Mouse (Mus musculus) liver, adult 2 months (tissue): ENCODE data around the gene Olfr49. TPM values are rescaled to one million over a fixed set of nuclear protein-coding genes. Genes with fewer than 3 reads are reported as not detected.

Experiments
- DNase-seq: peaks from one replicate; pipeline ENCODE4 v3.0.0-alpha.2; 2011; ENCODE audit warnings: low read depth, low spot score; ENCODE audit errors: extremely low read depth
- H3K27ac ChIP-seq: fragments of 200-500 bp; replicated peaks from 2 replicates; pipeline ENCODE4 v1.5.1; 2012; ENCODE audit warnings: low read depth, mild to moderate bottlenecking, control low read depth, inconsistent platforms, low read length; ENCODE audit not compliant: insufficient read depth
- H3K27me3 ChIP-seq: fragments of 200-500 bp; 2 replicates; pipeline ENCODE4 v1.6.1; 2012; ENCODE audit warnings: mild to moderate bottlenecking, moderate library complexity, low read length, inconsistent platforms; ENCODE audit not compliant: control insufficient read depth, insufficient read depth
- H3K36me3 ChIP-seq: fragments of 200-500 bp; 2 replicates; pipeline ENCODE4 v1.6.1; 2012; ENCODE audit warnings: low read length, inconsistent platforms; ENCODE audit not compliant: control insufficient read depth, insufficient read depth
- H3K4me1 ChIP-seq: fragments of 200-500 bp; 2 replicates; pipeline ENCODE4 v1.6.1; 2011; ENCODE audit warnings: low read length; ENCODE audit not compliant: control insufficient read depth, insufficient read depth
- H3K4me3 ChIP-seq: fragments of 200-500 bp; 2 replicates; pipeline ENCODE4 v1.5.1; 2011; ENCODE audit warnings: low read depth, mild to moderate bottlenecking, control low read depth, low read length, moderate library complexity; ENCODE audit not compliant: insufficient read depth
- H3K79me2 ChIP-seq: fragments of 200-500 bp; 2 replicates; pipeline ENCODE4 v1.6.1; 2012; ENCODE audit warnings: inconsistent platforms, mild to moderate bottlenecking, low read length, moderate library complexity; ENCODE audit not compliant: control insufficient read depth, insufficient read depth
- H3K9ac ChIP-seq: fragments of 200-500 bp; 2 replicates; pipeline ENCODE4 v1.6.1; 2012; ENCODE audit warnings: low read depth, mild to moderate bottlenecking, control low read depth, inconsistent platforms, low read length
- CTCF ChIP-seq: fragments of 200-500 bp; IDR thresholded peaks from 2 replicates; pipeline ENCODE4 v1.5.1; 2011; ENCODE audit warnings: low read depth, low read length, control low read depth
- POLR2A ChIP-seq: fragments of 200-500 bp; IDR thresholded peaks from 2 replicates; pipeline ENCODE4 v1.6.1; 2011; ENCODE audit warnings: low read length, control low read depth; ENCODE audit not compliant: insufficient read depth; ENCODE audit errors: extremely low read depth
- WGBS: fragments of 180-500 bp; shearing (Covaris S2); methylation state at CpG from one replicate; pipeline ENCODE4 v1.1.7; 2018; 5-methylcytosine and 5-hydroxymethylcytosine counted together
- polyA plus RNA-seq: library from polyadenylated mRNA; depleted of rRNA; stranded (reverse); fragments of >200 nt; gene quantifications from 2 replicates; pipeline ENCODE4 v1.2.3, GENCODE M21; 2012
- total RNA-seq: library from RNA; depleted of rRNA; stranded (reverse); fragments of >200 nt; gene quantifications from 2 replicates; pipeline ENCODE4 v1.2.3, GENCODE M21; 2014

Olfr49 gene
- total and polyA plus RNA-seq, 2 experiments = not detected

- DNase-seq = no peak
- 82% methylated on average over 4 of the region's 4 CpGs for WGBS
- TF ChIP-seq POLR2A (no peak), CTCF (no peak)
- Histone ChIP-seq H3K36me3 (peaks cover 7% of the 10 kb centered on the region), H3K9ac (no peak overlapping the region), H3K4me3 (no peak overlapping the region), H3K27me3 (no peaks in the 10 kb centered on the region), H3K27ac (no peak overlapping the region), H3K4me1 (peaks cover 11% of the 10 kb centered on the region), H3K79me2 (peaks cover 42% of the 10 kb centered on the region)
Measured at GRCm38 (mm10) chr14:54250122-54250521, 34.6 kb downstream of the Olfr49 start.

GRCm38 (mm10) chr14:54249326-54249725, 35.4 kb downstream of the Olfr49 start:
- TF ChIP-seq CTCF = no peak
- TF ChIP-seq POLR2A = no peak
- H3K79me2 ChIP-seq = peaks cover 42% of the 10 kb centered on the region
- H3K4me3 ChIP-seq = no peak overlapping the region
- H3K27me3 ChIP-seq = no peaks in the 10 kb centered on the region
- H3K4me1 ChIP-seq = peaks cover 9% of the 10 kb centered on the region
- no peak overlapping the region for H3K9ac ChIP-seq
- no peak overlapping the region for H3K27ac ChIP-seq
- H3K36me3 ChIP-seq = peaks cover 7% of the 10 kb centered on the region
- peak; percentile 81 for DNase-seq
- 31% methylated on average over 9 of the region's 9 CpGs for WGBS

- Histone ChIP-seq H3K36me3 (peaks cover 21% of the 10 kb centered on the region), H3K27ac (no peak overlapping the region), H3K4me1 (peaks cover 4% of the 10 kb centered on the region), H3K4me3 (no peak overlapping the region), H3K79me2 (peaks cover 35% of the 10 kb centered on the region), H3K9ac (no peak overlapping the region), H3K27me3 (no peaks in the 10 kb centered on the region)
- TF ChIP-seq POLR2A (no peak), CTCF (no peak)
- 86% methylated on average over 3 of the region's 3 CpGs for WGBS
- DNase-seq = no peak
Measured at GRCm38 (mm10) chr14:54246232-54246631, 38.5 kb downstream of the Olfr49 start.

GRCm38 (mm10) chr14:54244183-54244582, 40.6 kb downstream of the Olfr49 start:
- Histone ChIP-seq H3K4me1 (no peaks in the 10 kb centered on the region; the same call in 1 of the 2 replicates), H3K27me3 (no peaks in the 10 kb centered on the region), H3K9ac (no peak overlapping the region), H3K79me2 (peaks cover 22% of the 10 kb centered on the region), H3K4me3 (no peak overlapping the region), H3K27ac (no peak overlapping the region), H3K36me3 (peaks cover 28% of the 10 kb centered on the region)
- peak; percentile 29 for DNase-seq
- TF ChIP-seq POLR2A = no peak
- no peak for TF ChIP-seq CTCF
- 78% methylated on average over 3 of the region's 3 CpGs for WGBS

GRCm38 (mm10) chr14:54240542-54240941, 44.2 kb downstream of the Olfr49 start:
- H3K27ac ChIP-seq = no peak overlapping the region
- no peak overlapping the region for H3K4me3 ChIP-seq
- H3K36me3 ChIP-seq = peaks cover 21% of the 10 kb centered on the region
- no peak for DNase-seq
- TF ChIP-seq POLR2A = no peak
- TF ChIP-seq CTCF = no peak
- H3K4me1 ChIP-seq = no peaks in the 10 kb centered on the region
- H3K27me3 ChIP-seq = no peaks in the 10 kb centered on the region
- H3K79me2 ChIP-seq = peaks cover 3% of the 10 kb centered on the region; the same call in 1 of the 2 replicates
- no peak overlapping the region for H3K9ac ChIP-seq
- WGBS = 83% methylated on average over 5 of the region's 5 CpGs

GRCm38 (mm10) chr14:54239002-54239736, 45.6 kb downstream of the Olfr49 start:
- H3K79me2 ChIP-seq = peaks cover 3% of the 10 kb centered on the region; the same call in 1 of the 2 replicates
- H3K4me1 ChIP-seq = no peaks in the 10 kb centered on the region
- 16% methylated on average over 7 of the region's 7 CpGs for WGBS
- peak; percentile 52 for DNase-seq
- H3K4me3 ChIP-seq = no peak overlapping the region
- H3K36me3 ChIP-seq = peaks cover 22% of the 10 kb centered on the region
- no peak overlapping the region for H3K9ac ChIP-seq
- H3K27ac ChIP-seq = no peak overlapping the region
- TF ChIP-seq CTCF = peak; percentile 74
- TF ChIP-seq POLR2A = no peak
- no peaks in the 10 kb centered on the region for H3K27me3 ChIP-seq
